Mouse (Mus musculus): ENCODE data around the gene Scgb1c1.

- TF ChIP-seq CTCF (IDR thresholded peaks at IDR 0.05; ENCODE audit: low read depth), result peak; percentile 67
- TF ChIP-seq EP300 (IDR thresholded peaks at IDR 0.05; ENCODE audit: low read depth), result no peak
Observed at GRCm38 (mm10) chr7:140828171-140828881, 17.0 kb upstream of the Scgb1c1 start.
